Mouse (Mus musculus): ENCODE results near the gene Dennd6b. TPM values are rescaled to one million over a fixed set of nuclear protein-coding genes. Genes with fewer than 3 reads are reported as not detected.
A peak's percentile ranks its signal among the peaks of the same experiment; 100 is the strongest.

Dennd6b gene
- polyA plus RNA-seq, 1 experiment from 2014 or later: 13.9 TPM

DNA sequence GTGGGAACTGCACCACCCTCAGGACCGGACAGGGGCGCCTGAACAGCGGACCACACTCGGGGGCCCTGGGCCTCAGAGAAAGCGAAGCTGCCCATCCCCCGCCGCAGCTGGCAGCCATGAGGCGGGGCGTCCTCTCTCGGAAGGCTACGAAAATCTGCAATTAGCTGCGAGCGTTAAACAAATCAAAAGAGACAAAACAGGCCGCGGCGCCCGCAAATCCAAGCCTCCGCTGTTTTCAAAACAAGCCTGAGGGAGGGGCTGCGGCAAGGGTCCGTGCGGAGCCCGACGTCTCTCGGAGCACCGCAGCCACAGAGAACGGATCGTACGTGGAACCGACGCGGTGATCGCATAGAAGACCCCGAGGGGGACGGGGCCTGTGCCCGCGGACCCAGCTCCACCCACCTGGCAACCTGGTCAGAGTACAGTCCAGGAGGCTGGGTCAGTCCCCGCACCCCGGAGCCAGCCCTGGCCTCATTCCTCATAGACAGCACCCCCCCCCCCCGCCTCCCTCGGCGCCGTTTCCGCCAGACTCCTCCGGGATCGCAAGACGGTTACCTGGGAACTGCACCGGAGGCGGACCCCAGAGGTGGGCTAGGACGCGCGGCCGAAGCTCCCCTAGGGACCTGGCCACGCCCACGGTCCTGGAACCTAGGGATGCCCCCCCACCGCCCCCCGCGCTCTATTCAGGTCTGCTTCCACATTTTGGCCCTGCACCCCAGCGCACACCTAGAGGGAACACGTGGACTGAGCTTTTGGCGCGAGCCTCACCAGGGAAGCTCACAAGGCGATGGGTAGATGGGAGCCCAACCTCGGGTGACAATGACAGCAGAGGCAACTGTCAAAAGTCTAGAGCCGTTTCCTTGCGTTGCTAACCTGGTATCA, 23.0 kb downstream of the Dennd6b start:
- H3K27ac ChIP-seq (ENCODE audit: low read depth): peak overlapping the region; percentile 14
- no peaks in the 10 kb centered on the region for H3K9me3 ChIP-seq (ENCODE audit: control insufficient read depth, low read length)
- ATAC-seq (replicated peaks; ENCODE audit: low FRiP score, low TSS enrichment, low read depth) (peak; percentile 19), DNase-seq (ENCODE audit: low spot score) (peak; percentile 75)
- H3K4me3 ChIP-seq (ENCODE audit: low read depth, low read length): peak overlapping the region; percentile 51
- H3K4me2 ChIP-seq (ENCODE audit: low read length): peak overlapping the region; percentile 100
- peaks cover 73% of the 10 kb centered on the region for H3K4me1 ChIP-seq (replicated peaks; ENCODE audit: control insufficient read depth, insufficient read depth, low read length)
- H3K36me3 ChIP-seq (ENCODE audit: control insufficient read depth, insufficient read depth, low read length): 0 out of 2 replicates have a peak, but pooled peaks cover 6% of the 10 kb centered on the region
- H3K27me3 ChIP-seq (replicated peaks; ENCODE audit: control insufficient read depth, insufficient read depth, low read length): no peaks in the 10 kb centered on the region
- peak overlapping the region; percentile 60 for H3K9ac ChIP-seq (ENCODE audit: low read length)
- WGBS: under 1% methylated on average over 63 of the region's 65 CpGs

DNA sequence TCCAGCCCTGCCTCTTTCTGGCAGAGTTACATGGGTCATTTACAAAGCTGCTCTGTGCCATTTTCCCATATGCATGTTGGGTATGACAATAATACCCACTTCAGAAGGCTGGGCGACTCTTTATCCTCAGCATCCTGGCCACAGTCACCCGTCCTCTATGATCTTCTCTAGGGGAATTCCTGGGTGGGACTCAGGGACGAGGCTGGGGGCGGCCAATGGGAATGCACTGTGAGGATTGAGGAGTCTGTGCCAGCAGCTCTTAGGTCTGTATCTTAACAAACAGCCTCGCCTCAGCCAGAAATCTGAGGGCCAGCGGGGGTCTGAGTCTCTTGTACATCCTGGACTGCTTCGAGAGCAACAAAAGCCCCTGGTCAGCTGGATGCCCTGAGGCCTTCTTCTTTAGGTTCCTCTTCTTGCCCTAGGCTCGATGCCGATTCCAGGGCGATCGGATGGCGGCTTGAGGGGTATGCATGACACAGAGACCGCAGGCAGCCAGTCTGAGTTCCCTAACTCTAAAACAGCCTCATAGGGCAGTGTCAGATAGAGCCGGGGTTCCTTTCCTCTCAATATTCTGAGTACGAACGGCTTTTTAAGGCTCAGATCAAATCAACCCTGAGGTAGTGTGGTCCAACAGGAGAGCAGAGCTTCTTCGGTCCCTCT, 23.9 kb downstream of the Dennd6b start:
- Histone ChIP-seq H3K9ac (ENCODE audit: low read length) (peak overlapping the region; percentile 60; the same call in 1 of the 2 replicates), H3K27me3 (replicated peaks; ENCODE audit: control insufficient read depth, insufficient read depth, low read length) (no peaks in the 10 kb centered on the region), H3K4me2 (ENCODE audit: low read length) (peak overlapping the region; percentile 100), H3K4me3 (ENCODE audit: low read depth, low read length) (peak overlapping the region; percentile 51), H3K4me1 (replicated peaks; ENCODE audit: control insufficient read depth, insufficient read depth, low read length) (peaks cover 64% of the 10 kb centered on the region), H3K27ac (ENCODE audit: low read depth) (peak overlapping the region; percentile 14; the same call in 1 of the 2 replicates), H3K36me3 (ENCODE audit: control insufficient read depth, insufficient read depth, low read length) (peaks cover 15% of the 10 kb centered on the region), H3K9me3 (ENCODE audit: control insufficient read depth, low read length) (no peaks in the 10 kb centered on the region)
- ATAC-seq (replicated peaks; ENCODE audit: low FRiP score, low TSS enrichment, low read depth): no peak
- WGBS: 48% methylated on average over 17 of the region's 17 CpGs
- DNase-seq (ENCODE audit: low spot score): peak; percentile 62

DNA sequence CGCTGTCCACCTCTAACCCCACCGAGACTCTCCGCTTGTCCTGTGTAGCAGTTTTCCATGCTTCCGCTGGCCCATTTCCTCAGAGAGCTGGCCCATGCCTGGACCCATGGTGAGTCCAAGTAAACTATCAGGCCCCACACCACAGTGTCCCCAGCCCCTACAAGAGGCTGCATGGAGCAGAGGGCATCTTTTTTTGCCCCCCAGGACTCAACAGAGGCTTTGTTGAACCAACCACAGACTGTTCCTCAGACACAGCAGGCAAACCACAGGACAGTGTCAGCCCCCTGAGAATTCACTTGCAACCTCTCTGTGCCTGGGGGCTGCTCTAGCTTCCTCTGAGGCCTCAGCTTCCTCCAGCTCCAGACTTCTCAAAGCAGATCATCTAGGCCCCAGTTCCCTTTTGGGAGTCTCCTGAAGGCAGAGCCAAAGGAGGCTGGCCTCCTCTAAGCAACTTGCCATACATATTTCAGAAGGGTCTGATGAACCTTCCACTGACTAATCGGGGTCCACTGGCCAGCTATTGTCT, 24.7 kb downstream of the Dennd6b start:
- WGBS: 96% methylated on average over 5 of the region's 5 CpGs
- H3K9ac ChIP-seq (ENCODE audit: low read length): no peak overlapping the region
- ATAC-seq (replicated peaks; ENCODE audit: low FRiP score, low TSS enrichment, low read depth): no peak

GRCm38 (mm10) chr15:89170102-89170501, 26.2 kb downstream of the Dennd6b start:
- Histone ChIP-seq H3K9ac (ENCODE audit: low read length) (no peak overlapping the region), H3K27me3 (replicated peaks; ENCODE audit: control insufficient read depth, insufficient read depth, low read length) (no peaks in the 10 kb centered on the region), H3K36me3 (ENCODE audit: control insufficient read depth, insufficient read depth, low read length) (peaks cover 37% of the 10 kb centered on the region), H3K4me1 (replicated peaks; ENCODE audit: control insufficient read depth, insufficient read depth, low read length) (peaks cover 42% of the 10 kb centered on the region), H3K27ac (ENCODE audit: low read depth) (peak overlapping the region; percentile 63), H3K4me3 (ENCODE audit: low read depth, low read length) (no peak overlapping the region), H3K4me2 (ENCODE audit: low read length) (peak overlapping the region; percentile 28; the same call in 1 of the 2 replicates), H3K9me3 (ENCODE audit: control insufficient read depth, low read length) (no peaks in the 10 kb centered on the region)
- DNase-seq (ENCODE audit: low spot score) (no peak), ATAC-seq (replicated peaks; ENCODE audit: low FRiP score, low TSS enrichment, low read depth) (no peak)
- 24% methylated on average over 3 of the region's 3 CpGs for WGBS

More for the DNA sequence above, 24.7 kb downstream of the Dennd6b start:
- DNase-seq (ENCODE audit: low spot score): no peak
- Histone ChIP-seq H3K36me3 (ENCODE audit: control insufficient read depth, insufficient read depth, low read length) (peaks cover 22% of the 10 kb centered on the region), H3K27ac (ENCODE audit: low read depth) (no peak overlapping the region), H3K4me2 (ENCODE audit: low read length) (no peak overlapping the region), H3K4me1 (replicated peaks; ENCODE audit: control insufficient read depth, insufficient read depth, low read length) (peaks cover 57% of the 10 kb centered on the region), H3K4me3 (ENCODE audit: low read depth, low read length) (no peak overlapping the region), H3K9me3 (ENCODE audit: control insufficient read depth, low read length) (no peaks in the 10 kb centered on the region), H3K27me3 (replicated peaks; ENCODE audit: control insufficient read depth, insufficient read depth, low read length) (no peaks in the 10 kb centered on the region)

- Histone ChIP-seq H3K4me2 (ENCODE audit: low read length) (peak overlapping the region; percentile 28), H3K4me3 (ENCODE audit: low read depth, low read length) (no peak overlapping the region), H3K9me3 (ENCODE audit: control insufficient read depth, low read length) (no peaks in the 10 kb centered on the region), H3K27me3 (replicated peaks; ENCODE audit: control insufficient read depth, insufficient read depth, low read length) (no peaks in the 10 kb centered on the region), H3K4me1 (replicated peaks; ENCODE audit: control insufficient read depth, insufficient read depth, low read length) (peaks cover 35% of the 10 kb centered on the region), H3K27ac (ENCODE audit: low read depth) (peak overlapping the region; percentile 63), H3K36me3 (ENCODE audit: control insufficient read depth, insufficient read depth, low read length) (peaks cover 43% of the 10 kb centered on the region), H3K9ac (ENCODE audit: low read length) (no peak overlapping the region; the same call in 1 of the 2 replicates)
- ATAC-seq (replicated peaks; ENCODE audit: low FRiP score, low TSS enrichment, low read depth) (peak; percentile 56), DNase-seq (ENCODE audit: low spot score) (peak; percentile 82)
- 3% methylated on average over 10 of the region's 10 CpGs for WGBS
Observed at GRCm38 (mm10) chr15:89169431-89169830, 26.9 kb downstream of the Dennd6b start.

DNA sequence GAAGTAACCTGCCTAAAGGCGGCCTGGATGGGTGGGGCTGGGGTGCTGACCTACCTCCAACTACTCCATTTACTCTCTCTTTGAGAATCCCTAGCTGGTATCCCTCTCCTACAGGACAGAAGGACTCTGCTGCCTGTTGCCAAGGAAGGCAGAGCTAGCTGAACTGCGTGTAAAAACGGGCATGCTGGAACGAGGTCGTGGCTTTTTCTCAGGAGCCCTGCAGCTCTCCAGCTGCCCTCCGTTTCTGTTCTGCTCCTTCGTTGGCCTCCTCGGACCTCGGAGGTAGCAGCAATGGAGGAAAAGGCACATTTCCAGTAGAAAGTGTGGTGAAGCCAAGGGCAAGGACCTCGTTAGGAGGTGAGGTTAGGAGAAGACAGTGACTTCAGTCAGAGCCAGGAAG, 27.4 kb downstream of the Dennd6b start:
- Histone ChIP-seq H3K4me1 (replicated peaks; ENCODE audit: control insufficient read depth, insufficient read depth, low read length) (peaks cover 30% of the 10 kb centered on the region), H3K4me2 (ENCODE audit: low read length) (peak overlapping the region; percentile 28), H3K9ac (ENCODE audit: low read length) (no peak overlapping the region), H3K4me3 (ENCODE audit: low read depth, low read length) (no peak overlapping the region), H3K36me3 (ENCODE audit: control insufficient read depth, insufficient read depth, low read length) (peaks cover 48% of the 10 kb centered on the region), H3K9me3 (ENCODE audit: control insufficient read depth, low read length) (no peaks in the 10 kb centered on the region), H3K27me3 (replicated peaks; ENCODE audit: control insufficient read depth, insufficient read depth, low read length) (no peaks in the 10 kb centered on the region), H3K27ac (ENCODE audit: low read depth) (peak overlapping the region; percentile 52)
- DNase-seq (ENCODE audit: low spot score) (no peak), ATAC-seq (replicated peaks; ENCODE audit: low FRiP score, low TSS enrichment, low read depth) (no peak)
- 46% methylated on average over 10 of the region's 10 CpGs for WGBS

- H3K9ac ChIP-seq (ENCODE audit: low read length): no peak overlapping the region
- H3K27ac ChIP-seq (ENCODE audit: low read depth): no peak overlapping the region
- H3K36me3 ChIP-seq (ENCODE audit: control insufficient read depth, insufficient read depth, low read length): peaks cover 83% of the 10 kb centered on the region
- no peaks in the 10 kb centered on the region for H3K27me3 ChIP-seq (replicated peaks; ENCODE audit: control insufficient read depth, insufficient read depth, low read length)
- H3K4me2 ChIP-seq (ENCODE audit: low read length): no peak overlapping the region
- DNase-seq (ENCODE audit: low spot score) (no peak), ATAC-seq (replicated peaks; ENCODE audit: low FRiP score, low TSS enrichment, low read depth) (no peak)
- WGBS: 95% methylated on average over 12 of the region's 12 CpGs
- H3K9me3 ChIP-seq (ENCODE audit: control insufficient read depth, low read length): no peaks in the 10 kb centered on the region
- H3K4me1 ChIP-seq (replicated peaks; ENCODE audit: control insufficient read depth, insufficient read depth, low read length): peaks cover 20% of the 10 kb centered on the region
- no peak overlapping the region for H3K4me3 ChIP-seq (ENCODE audit: low read depth, low read length)
Observed at GRCm38 (mm10) chr15:89165478-89165877, 30.8 kb downstream of the Dennd6b start.

- DNase-seq (ENCODE audit: low spot score): no peak
- Histone ChIP-seq H3K9ac (ENCODE audit: low read length) (no peak overlapping the region), H3K4me1 (replicated peaks; ENCODE audit: control insufficient read depth, insufficient read depth, low read length) (no peaks in the 10 kb centered on the region), H3K27me3 (replicated peaks; ENCODE audit: control insufficient read depth, insufficient read depth, low read length) (no peaks in the 10 kb centered on the region), H3K27ac (ENCODE audit: low read depth) (no peak overlapping the region), H3K4me3 (ENCODE audit: low read depth, low read length) (no peak overlapping the region), H3K9me3 (ENCODE audit: control insufficient read depth, low read length) (no peaks in the 10 kb centered on the region), H3K36me3 (ENCODE audit: control insufficient read depth, insufficient read depth, low read length) (peaks cover 100% of the 10 kb centered on the region), H3K4me2 (ENCODE audit: low read length) (no peak overlapping the region)
- 0 out of 2 replicates have a peak, but pooled peaks have one; percentile 13 for ATAC-seq (replicated peaks; ENCODE audit: low FRiP score, low TSS enrichment, low read depth)
- 84% methylated on average over 9 of the region's 9 CpGs for WGBS
Observed at GRCm38 (mm10) chr15:89161397-89161796, 34.9 kb downstream of the Dennd6b start.

Data from intestine, embryonic 14.5 days (tissue).